Mouse (Mus musculus) embryonic facial prominence, embryonic 11.5 days (tissue): ENCODE measurements around the gene Olfr1371. TPM values are rescaled to one million over a fixed set of nuclear protein-coding genes. Genes with fewer than 3 reads are reported as not detected.

Experiments
- ATAC-seq: fragments of 200-750 bp; cut with Nextera tagmentation; replicated peaks from 2 replicates; pipeline ENCODE4 v1.8.0; 2017; ENCODE audit warnings: low read depth; ENCODE audit not compliant: insufficient number of reproducible peaks, low FRiP score, low TSS enrichment
- DNase-seq: peaks from one replicate; pipeline ENCODE4 v3.0.0-alpha.2; 2015; ENCODE audit warnings: low spot score
- H3K27ac ChIP-seq: fragments of 300-500 bp; sonication (generic); replicated peaks from 2 replicates; pipeline ENCODE4 v1.5.1; 2014; ENCODE audit warnings: mild to moderate bottlenecking, low read depth, low read length, control low read depth
- H3K27me3 ChIP-seq: fragments of 300-500 bp; sonication (generic); 2 replicates; pipeline ENCODE4 v1.6.1; 2014; ENCODE audit warnings: mild to moderate bottlenecking, low read length, moderate library complexity, mixed read lengths; ENCODE audit not compliant: control insufficient read depth, insufficient read depth
- H3K36me3 ChIP-seq: fragments of 300-500 bp; sonication (generic); replicated peaks from 2 replicates; pipeline ENCODE4 v1.6.1; 2014; ENCODE audit warnings: low read depth, mild to moderate bottlenecking, low read length, moderate library complexity, mixed read lengths; ENCODE audit not compliant: control insufficient read depth, insufficient read depth
- H3K4me1 ChIP-seq: fragments of 300-500 bp; sonication (generic); 2 replicates; pipeline ENCODE4 v1.6.1; 2014; ENCODE audit warnings: low read length, mixed read lengths; ENCODE audit not compliant: control insufficient read depth, insufficient read depth
- H3K4me2 ChIP-seq: fragments of 300-500 bp; sonication (generic); 2 replicates; pipeline ENCODE4 v1.6.1; 2014; ENCODE audit warnings: low read depth, mild to moderate bottlenecking, control low read depth, low read length, moderate library complexity
- H3K4me3 ChIP-seq: fragments of 300-500 bp; sonication (generic); 2 replicates; pipeline ENCODE4 v1.5.1; 2014; ENCODE audit warnings: low read depth, low read length, control low read depth
- H3K9ac ChIP-seq: fragments of 300-500 bp; sonication (generic); replicated peaks from 2 replicates; pipeline ENCODE4 v1.6.1; 2014; ENCODE audit warnings: mild to moderate bottlenecking, control low read depth, low read length
- H3K9me3 ChIP-seq: fragments of 300-500 bp; sonication (generic); replicated peaks from 2 replicates; pipeline ENCODE4 v1.6.1; 2016; ENCODE audit warnings: mild to moderate bottlenecking, low read length, inconsistent platforms, mixed read lengths; ENCODE audit not compliant: control insufficient read depth
- WGBS: fragments of 180-500 bp; shearing (Covaris S2); extraction: QIAGEN DNeasy Blood & Tissue Kit; methylation state at CpG from one replicate; pipeline ENCODE4 v1.1.7; 2014; 5-methylcytosine and 5-hydroxymethylcytosine counted together
- polyA plus RNA-seq: library from polyadenylated mRNA; unstranded; fragments of >200 nt; fragmentation: Nextera tagmentation; extraction: Ambion mirVana; gene quantifications from 2 replicates; pipeline ENCODE4 v1.2.1, GENCODE M21; 2014

Gene Olfr1371
- polyA plus RNA-seq, 1 experiment from 2014 or later, result not detected

DNA sequence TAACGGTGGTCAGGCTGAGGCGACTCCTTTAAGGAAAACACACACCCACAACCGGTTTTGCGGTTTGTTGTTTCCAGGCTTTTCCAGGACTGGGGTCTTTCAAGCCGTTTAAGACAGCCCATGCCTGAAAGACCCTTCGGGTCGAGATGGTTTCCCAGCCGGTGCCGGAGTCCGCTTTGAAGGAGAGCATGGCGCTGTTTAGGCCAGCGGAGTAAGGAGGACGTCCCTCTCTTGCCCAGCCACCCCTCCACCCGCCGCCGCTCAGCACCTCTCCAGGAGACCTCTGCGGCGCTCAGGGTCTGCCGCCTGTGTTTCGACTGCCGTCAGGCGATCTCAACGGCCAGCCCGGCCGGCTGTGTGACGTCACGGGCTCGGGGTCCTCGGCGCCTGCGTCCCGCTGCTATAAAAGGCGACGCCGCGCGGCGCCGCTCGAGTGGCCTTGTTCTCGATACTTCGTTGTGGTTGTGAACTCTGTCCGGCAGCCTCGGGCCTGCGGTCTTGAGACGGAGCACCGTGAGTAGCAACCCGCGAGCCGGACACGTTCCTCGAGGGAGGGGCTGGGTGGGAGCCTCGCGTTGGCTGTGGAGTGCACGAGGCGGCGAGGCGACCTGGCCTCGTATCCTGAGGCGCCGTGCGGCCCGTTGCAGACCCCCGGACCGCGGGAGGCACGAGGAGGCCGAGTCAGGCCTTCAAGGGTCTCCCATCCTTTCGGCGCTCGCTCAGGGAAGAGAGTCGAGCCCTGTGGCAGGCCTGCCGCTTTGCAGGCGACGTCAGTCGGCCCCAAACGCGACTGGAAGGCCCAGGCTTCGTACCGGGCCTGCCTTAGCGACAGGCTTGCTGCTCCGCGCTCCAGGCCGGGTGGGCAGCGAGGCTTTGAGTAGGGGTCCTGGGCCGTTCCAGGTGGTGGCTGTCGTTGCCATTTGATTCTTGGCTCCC, 18.1 kb upstream of the Olfr1371 start, which contains the start of gene Skp1a:
Skp1a (plus strand) TSS at position 390 of the 936 bp plus-strand sequence.
- Histone ChIP-seq H3K9ac (peak within 1 kb of the TSS; percentile 99), H3K27me3 (no peaks in the 10 kb centered on the region), H3K27ac (peak within 1 kb of the TSS; percentile 95), H3K9me3 (no peaks in the 10 kb centered on the region), H3K4me3 (peak within 1 kb of the TSS; percentile 99), H3K36me3 (no peaks in the 10 kb centered on the region), H3K4me1 (0 out of 2 replicates have a peak, but pooled peaks cover 3% of the 10 kb centered on the region), H3K4me2 (peak within 1 kb of the TSS; percentile 49)
- DNase-seq (peak; percentile 92), ATAC-seq (peak; percentile 90)
- WGBS, result under 1% methylated on average over 87 of the region's 87 CpGs

DNA sequence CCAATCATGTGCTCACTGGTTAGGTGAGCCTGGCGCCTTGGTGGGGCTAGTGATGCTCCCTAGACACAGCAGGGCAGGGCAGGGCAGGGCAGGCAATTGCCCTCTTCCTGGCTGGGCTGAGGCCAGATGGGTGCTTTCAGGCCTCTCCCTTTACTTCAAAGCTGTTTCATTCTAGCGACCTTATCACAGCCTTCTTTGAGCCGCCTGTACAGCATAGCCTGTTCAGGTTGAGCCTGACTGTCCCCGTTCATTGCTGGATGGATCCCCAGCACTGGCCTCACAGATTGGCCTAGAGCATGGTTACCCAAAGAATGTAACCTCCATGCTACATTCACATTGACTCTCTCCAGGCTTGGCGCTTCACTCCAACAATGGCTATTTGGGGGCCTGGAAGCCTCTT, 16.9 kb upstream of the Olfr1371 start:
- H3K36me3 ChIP-seq, result no peaks in the 10 kb centered on the region
- no peak for DNase-seq
- no peaks in the 10 kb centered on the region for H3K9me3 ChIP-seq
- peak overlapping the region; percentile 37 for H3K9ac ChIP-seq
- WGBS, result 61% methylated on average over 5 of the region's 5 CpGs
- H3K27me3 ChIP-seq, result no peaks in the 10 kb centered on the region
- H3K4me3 ChIP-seq, result peak overlapping the region; percentile 99; the same call in 1 of the 2 replicates
- ATAC-seq, result no peak
- H3K4me2 ChIP-seq, result peak overlapping the region; percentile 49
- H3K27ac ChIP-seq, result no peak overlapping the region
- 0 out of 2 replicates have a peak, but pooled peaks cover 3% of the 10 kb centered on the region for H3K4me1 ChIP-seq

DNA sequence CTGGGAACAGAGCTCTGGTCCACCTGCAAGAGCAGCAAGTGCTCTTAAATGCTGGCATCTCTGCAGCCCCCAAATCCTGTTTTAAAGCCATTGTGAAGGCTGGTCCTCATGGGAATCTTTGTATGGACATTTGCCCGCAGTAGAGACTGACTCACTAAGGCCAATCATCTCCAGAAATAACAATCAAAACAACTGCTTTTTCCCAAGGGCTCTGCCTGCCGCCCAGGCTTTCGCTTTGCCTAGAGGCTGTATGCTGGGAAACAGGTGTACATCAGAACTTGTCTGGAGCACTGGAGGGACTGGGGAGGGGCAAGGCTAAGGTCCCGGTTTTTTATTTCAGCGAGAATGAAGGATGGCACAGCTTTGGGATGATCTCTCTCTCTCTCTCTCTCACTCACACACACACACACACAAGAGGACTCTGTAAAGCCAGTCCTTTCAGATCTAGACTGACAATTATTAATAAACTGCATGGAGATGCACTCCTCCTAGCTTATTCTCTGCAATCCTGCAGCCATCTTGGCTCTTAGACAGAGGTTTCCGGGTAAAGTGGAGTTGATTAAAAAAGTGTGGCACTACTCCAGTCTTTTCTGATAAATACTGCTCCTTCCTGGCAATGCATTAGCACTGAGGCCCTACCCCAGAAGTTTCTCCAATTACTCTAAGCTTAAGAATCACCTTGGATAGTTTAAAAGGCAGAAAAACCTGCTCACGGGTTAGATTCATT, 15.1 kb upstream of the Olfr1371 start:
- H3K4me2 ChIP-seq, result no peak overlapping the region
- no peaks in the 10 kb centered on the region for H3K36me3 ChIP-seq
- no peak overlapping the region for H3K4me3 ChIP-seq
- H3K4me1 ChIP-seq, result 0 out of 2 replicates have a peak, but pooled peaks cover 3% of the 10 kb centered on the region
- no peaks in the 10 kb centered on the region for H3K27me3 ChIP-seq
- 81% methylated on average over 7 of the region's 7 CpGs for WGBS
- no peak overlapping the region for H3K9ac ChIP-seq
- DNase-seq (no peak), ATAC-seq (no peak)
- H3K27ac ChIP-seq, result no peak overlapping the region
- no peaks in the 10 kb centered on the region for H3K9me3 ChIP-seq

DNA sequence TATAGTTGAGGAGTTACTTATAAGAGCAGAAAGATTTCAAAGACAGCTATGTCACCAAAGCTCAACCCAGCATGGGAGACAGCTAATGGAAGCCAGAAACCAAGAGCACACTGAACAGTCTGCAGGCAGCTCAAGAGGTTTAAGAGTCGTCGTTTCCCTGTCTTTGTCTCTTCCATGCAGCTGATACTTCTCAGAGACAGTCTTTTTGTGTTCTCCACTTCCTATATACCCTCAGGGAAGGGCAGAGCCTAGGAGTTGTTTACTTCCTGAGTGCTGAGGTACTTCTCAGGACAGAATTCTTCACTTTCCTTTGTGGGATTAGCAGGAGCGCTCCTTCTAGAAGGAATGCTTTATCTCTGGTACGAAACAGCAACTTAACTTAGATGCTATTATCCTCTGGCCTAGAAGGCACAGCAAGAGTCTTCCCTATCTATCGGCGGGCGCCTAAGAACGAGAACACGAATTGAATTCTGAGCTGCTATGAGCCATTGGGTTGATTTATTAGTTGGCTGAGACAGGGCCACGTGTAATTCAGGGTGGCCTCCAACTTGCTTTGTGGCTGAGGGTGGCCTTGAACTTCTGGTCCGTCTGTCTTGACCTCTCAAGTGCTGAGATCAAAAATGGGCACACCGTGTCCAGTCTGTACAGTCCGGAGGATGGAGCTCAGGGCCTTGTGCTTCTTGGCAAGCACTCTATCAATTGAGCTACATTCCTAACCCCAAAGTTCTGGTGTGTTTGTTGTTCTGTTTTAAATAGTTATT, 13.9 kb upstream of the Olfr1371 start:
- WGBS, result 73% methylated on average over 13 of the region's 13 CpGs
- Histone ChIP-seq H3K27ac (no peak overlapping the region), H3K9me3 (no peaks in the 10 kb centered on the region), H3K27me3 (no peaks in the 10 kb centered on the region), H3K4me2 (no peak overlapping the region), H3K4me1 (0 out of 2 replicates have a peak, but pooled peaks cover 3% of the 10 kb centered on the region), H3K36me3 (no peaks in the 10 kb centered on the region), H3K4me3 (no peak overlapping the region), H3K9ac (no peak overlapping the region)
- no peak for DNase-seq
- no peak for ATAC-seq

DNA sequence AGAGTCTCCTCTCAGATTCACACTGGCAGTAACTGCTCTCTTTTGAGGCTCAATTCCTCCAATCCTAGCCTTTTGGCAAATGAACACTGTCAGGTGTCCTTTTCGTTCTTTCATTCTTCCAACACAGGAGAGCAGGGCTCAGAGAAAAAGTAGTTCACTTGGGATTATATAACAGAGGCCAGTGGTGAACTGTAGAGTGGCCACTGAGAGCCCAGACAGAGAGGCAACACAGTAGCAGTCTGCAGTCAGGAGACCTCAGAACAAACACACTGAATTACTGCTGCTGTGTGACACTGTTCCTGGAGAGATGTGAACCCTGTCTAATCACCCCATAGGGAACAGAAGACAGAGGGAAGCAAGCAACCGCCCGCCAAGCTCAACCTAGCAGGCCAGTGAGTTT, 13.3 kb upstream of the Olfr1371 start:
- no peaks in the 10 kb centered on the region for H3K27me3 ChIP-seq
- no peak overlapping the region for H3K4me3 ChIP-seq
- ATAC-seq (no peak), DNase-seq (no peak)
- H3K27ac ChIP-seq, result no peak overlapping the region
- no peaks in the 10 kb centered on the region for H3K36me3 ChIP-seq
- H3K4me1 ChIP-seq, result 0 out of 2 replicates have a peak, but pooled peaks cover 3% of the 10 kb centered on the region
- 77% methylated on average over 3 of the region's 3 CpGs for WGBS
- no peak overlapping the region for H3K9ac ChIP-seq
- H3K9me3 ChIP-seq, result no peaks in the 10 kb centered on the region
- H3K4me2 ChIP-seq, result no peak overlapping the region

DNA sequence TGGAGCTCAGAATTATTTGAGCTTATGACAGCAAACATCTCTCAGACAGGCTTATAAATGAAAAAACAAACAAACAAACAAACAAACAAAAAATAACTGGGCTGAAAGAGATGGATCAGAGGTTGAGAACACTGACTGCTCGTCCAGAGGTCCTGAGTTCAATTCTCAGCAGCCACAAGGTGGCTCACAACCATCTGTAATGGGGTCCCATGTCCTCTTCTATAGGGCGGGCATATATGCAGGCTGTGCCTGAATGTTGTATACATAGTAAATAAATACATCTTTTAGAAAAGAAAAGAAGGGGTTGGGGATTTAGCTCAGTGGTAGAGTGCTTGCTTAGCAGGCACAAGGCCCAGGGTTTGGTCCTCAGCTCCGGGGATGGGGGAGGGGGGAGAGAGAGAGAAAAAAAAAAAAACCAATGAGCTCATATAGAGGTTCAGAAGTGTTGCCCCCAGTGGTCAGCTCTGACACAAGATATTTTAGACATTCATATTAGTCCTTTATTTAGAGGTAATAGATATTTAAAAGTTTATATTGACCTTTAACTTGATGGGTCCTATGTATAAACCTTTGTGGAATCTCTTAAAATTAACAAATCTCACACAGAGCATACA, 12.3 kb upstream of the Olfr1371 start:
- 56% methylated on average over 3 of the region's 3 CpGs for WGBS
- no peaks in the 10 kb centered on the region for H3K36me3 ChIP-seq
- no peak overlapping the region for H3K27ac ChIP-seq
- no peaks in the 10 kb centered on the region for H3K27me3 ChIP-seq
- no peak overlapping the region for H3K4me2 ChIP-seq
- H3K4me1 ChIP-seq, result 0 out of 2 replicates have a peak, but pooled peaks cover 3% of the 10 kb centered on the region
- no peaks in the 10 kb centered on the region for H3K9me3 ChIP-seq
- DNase-seq (no peak), ATAC-seq (no peak)
- no peak overlapping the region for H3K9ac ChIP-seq
- H3K4me3 ChIP-seq, result no peak overlapping the region

DNA sequence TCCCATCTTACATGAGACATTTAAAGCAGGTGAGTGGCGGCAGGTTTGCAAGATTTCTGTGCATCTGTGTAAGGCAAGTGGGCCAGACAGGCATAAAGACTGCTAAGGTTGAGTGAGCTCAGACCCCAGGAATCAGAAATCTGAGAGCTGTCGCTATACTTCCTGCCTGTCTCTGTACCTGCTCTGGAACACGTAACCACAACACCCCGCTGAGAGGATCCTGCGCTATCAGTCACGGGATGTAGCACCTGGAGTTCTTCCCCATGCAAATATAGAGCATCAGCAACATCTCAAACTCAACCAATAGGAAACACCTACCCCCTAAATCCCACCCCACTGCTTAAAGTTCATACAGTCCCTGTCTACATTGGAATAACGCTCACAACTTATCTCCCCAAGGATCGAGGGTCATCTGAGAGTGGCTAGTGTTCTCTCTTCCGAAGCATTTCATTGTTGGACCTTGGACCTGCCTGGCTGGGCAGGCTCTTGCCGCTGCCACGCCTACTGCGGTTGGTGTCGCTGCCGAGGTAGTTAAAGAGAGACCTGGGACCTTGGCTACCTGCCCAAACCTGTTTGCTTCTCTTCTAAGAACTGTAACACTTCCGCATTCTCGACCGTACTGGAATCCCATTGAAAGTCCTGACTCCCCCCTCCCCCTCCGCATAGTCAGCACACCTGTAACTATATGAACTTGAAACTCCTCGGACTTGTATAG, 10.3 kb upstream of the Olfr1371 start:
- no peak overlapping the region for H3K4me3 ChIP-seq
- no peaks in the 10 kb centered on the region for H3K4me1 ChIP-seq
- no peak overlapping the region for H3K27ac ChIP-seq
- H3K4me2 ChIP-seq, result no peak overlapping the region
- H3K27me3 ChIP-seq, result no peaks in the 10 kb centered on the region
- 10% methylated on average over 19 of the region's 19 CpGs for WGBS
- no peaks in the 10 kb centered on the region for H3K36me3 ChIP-seq
- DNase-seq (peak; percentile 68), ATAC-seq (no peak; the same call in 1 of the 2 replicates)
- H3K9ac ChIP-seq, result no peak overlapping the region
- H3K9me3 ChIP-seq, result no peaks in the 10 kb centered on the region
